12 mouse cellular contexts compared by ENCODE assay signal in genomic region chr1:46864175-46864885, GRCm38 (mm10). TPM values are rescaled to one million over a fixed set of nuclear protein-coding genes. Genes with fewer than 3 reads are reported as not detected.
A peak's percentile ranks its signal among the peaks of the same experiment; 100 is the strongest.
DNase-seq lines count a peak whose midpoint lies in the region; ATAC-seq and TF ChIP-seq lines count a peak whose summit lies in the region.
"Had no signal": no experiment of that assay in that cellular context is flagged by ENCODE, and none has a peak within 500 bp of the region (broad histone marks: within the 10 kb centered on the region; RNA-seq: fewer than 3 reads in every experiment).

No protein-coding gene starts in this region.

- no peak overlapping the region for H3K9ac ChIP-seq in kidney, embryonic 15.5 days
- H3K9ac ChIP-seq in kidney, embryonic 16.5 days (replicated peaks; ENCODE audit: low read length): no peak overlapping the region
- H3K9ac ChIP-seq: liver, embryonic 13.5 days; midbrain, embryonic 12.5 days had no signal

- TF ChIP-seq POLR2A in bone marrow macrophage, adult 2 months (IDR thresholded peaks at IDR 0.05; ENCODE audit: borderline replicate concordance, low read depth, low read length): no peak

- no peak overlapping the region for H3K4me2 ChIP-seq in kidney, embryonic 15.5 days
- H3K4me2 ChIP-seq in kidney, embryonic 16.5 days (replicated peaks; ENCODE audit: low read depth, low read length): no peak overlapping the region
- H3K4me2 ChIP-seq: liver, embryonic 13.5 days; midbrain, embryonic 12.5 days had no signal

- no peak for ATAC-seq in kidney, embryonic 15.5 days (replicated peaks; ENCODE audit: low FRiP score)
- ATAC-seq in kidney, embryonic 16.5 days (ENCODE audit: low FRiP score, low TSS enrichment): peak; percentile 9; the same call in 1 of the 2 replicates

- no peak for TF ChIP-seq CTCF in bone marrow macrophage, adult 2 months (IDR thresholded peaks at IDR 0.05; ENCODE audit: low read depth, low read length)

- WGBS in kidney, embryonic 15.5 days: 75% methylated on average over 7 of the region's 7 CpGs
- 76% methylated on average over 7 of the region's 7 CpGs for WGBS in kidney, embryonic 16.5 days

- no peak overlapping the region for H3K4me3 ChIP-seq in kidney, embryonic 15.5 days (replicated peaks)
- H3K4me3 ChIP-seq in bone marrow macrophage, adult 2 months (ENCODE audit: insufficient read depth, low read length): no peak overlapping the region
- no peak overlapping the region for H3K4me3 ChIP-seq in kidney, embryonic 16.5 days (ENCODE audit: low read length)
- H3K4me3 ChIP-seq: liver, embryonic 13.5 days; midbrain, embryonic 12.5 days had no signal

- no peaks in the 10 kb centered on the region for H3K4me1 ChIP-seq in kidney, embryonic 15.5 days
- peaks cover 30% of the 10 kb centered on the region for H3K4me1 ChIP-seq in bone marrow macrophage, adult 2 months (ENCODE audit: control insufficient read depth, insufficient read depth, low read length)
- H3K4me1 ChIP-seq in kidney, embryonic 16.5 days (ENCODE audit: insufficient read depth, low read length): no peaks in the 10 kb centered on the region
- H3K4me1 ChIP-seq: liver, embryonic 13.5 days had no signal

- peak; percentile 72 for DNase-seq in kidney, adult 11 months
- DNase-seq in skeletal muscle tissue, adult 2 months (ENCODE audit: low read depth, low spot score): peak; percentile 68
- no peak for DNase-seq in ovary, postnatal 10 days (ENCODE audit: low spot score)
- no peak for DNase-seq in embryo, embryonic 10 days (ENCODE audit: low spot score)
- DNase-seq: cerebellum, adult 9-11 months; gastrocnemius, postnatal 10 days; liver, embryonic 13.5 days; right cerebral cortex, postnatal 4 days had no signal

- no peaks in the 10 kb centered on the region for H3K9me3 ChIP-seq in kidney, embryonic 15.5 days (replicated peaks)
- H3K9me3 ChIP-seq in kidney, embryonic 16.5 days (ENCODE audit: low read length): no peaks in the 10 kb centered on the region
- H3K9me3 ChIP-seq: liver, embryonic 13.5 days; midbrain, embryonic 12.5 days had no signal

- H3K27ac ChIP-seq in kidney, embryonic 15.5 days: no peak overlapping the region
- H3K27ac ChIP-seq in bone marrow macrophage, adult 2 months (ENCODE audit: insufficient read depth, low read depth, low read length): peak overlapping the region; percentile 77
- H3K27ac ChIP-seq in kidney, embryonic 16.5 days (ENCODE audit: low read length): no peak overlapping the region
- H3K27ac ChIP-seq: liver, embryonic 13.5 days; midbrain, embryonic 12.5 days had no signal

- H3K36me3 ChIP-seq in kidney, embryonic 15.5 days: no peaks in the 10 kb centered on the region
- no peaks in the 10 kb centered on the region for H3K36me3 ChIP-seq in kidney, embryonic 16.5 days (ENCODE audit: insufficient read depth, low read length)
- H3K36me3 ChIP-seq: liver, embryonic 13.5 days; midbrain, embryonic 12.5 days had no signal

- H3K27me3 ChIP-seq in kidney, embryonic 15.5 days: no peaks in the 10 kb centered on the region
- H3K27me3 ChIP-seq in kidney, embryonic 16.5 days (ENCODE audit: insufficient read depth, low read length): no peaks in the 10 kb centered on the region
- H3K27me3 ChIP-seq: liver, embryonic 13.5 days; midbrain, embryonic 12.5 days had no signal

RNA-seq across cellular contexts. Expression of gene Slc39a10, which starts 28.3 kb away (rescaled TPM):
- 41.9 and 45.1 TPM in 2 replicates for polyA plus RNA-seq in kidney, embryonic 15.5 days (2015; fragmentation: Nextera tagmentation; extraction: Ambion mirVana)
- 13.8 and 15.4 TPM in 2 replicates for polyA plus RNA-seq in bone marrow macrophage, adult 2 months (2012; ENCODE audit: insufficient read depth, insufficient read length, missing spikeins)
- 39.6 and 42.8 TPM in 2 replicates for polyA plus RNA-seq in kidney, embryonic 16.5 days (2015; fragmentation: Nextera tagmentation; extraction: Ambion mirVana)

Comparison
In these comparisons a context has a peak if more than half of its experiments do, and no peak if none do; other contexts are left out.
1. DNase-seq: peak in kidney, adult 11 months (single experiment) and skeletal muscle tissue, adult 2 months (single experiment); none in ovary, postnatal 10 days (single experiment) and embryo, embryonic 10 days (single experiment).